Mouse (Mus musculus) G1E (cell line): ENCODE data around the gene Kif1bp.

Source experiments
- CTCF ChIP-seq: IDR thresholded peaks from 2 replicates; pipeline ENCODE4 v1.5.1; 2012; ENCODE audit warnings: low read depth, low read length, inconsistent platforms, mixed read lengths
- GATA1 ChIP-seq: IDR thresholded peaks from 2 replicates; pipeline ENCODE4 v1.6.1; 2012; ENCODE audit warnings: borderline replicate concordance, low read length, inconsistent platforms, mixed read lengths
- POLR2AphosphoS5 ChIP-seq: IDR thresholded peaks from 2 replicates; pipeline ENCODE4 v1.6.1; 2012; ENCODE audit warnings: low read depth, low read length, inconsistent platforms; ENCODE audit not compliant: insufficient replicate concordance
- TAL1 ChIP-seq: conservative IDR thresholded peaks from 2 replicates; pipeline ENCODE4 v1.6.1; 2012; ENCODE audit warnings: low read depth, low read length, inconsistent platforms, mixed read lengths

DNA sequence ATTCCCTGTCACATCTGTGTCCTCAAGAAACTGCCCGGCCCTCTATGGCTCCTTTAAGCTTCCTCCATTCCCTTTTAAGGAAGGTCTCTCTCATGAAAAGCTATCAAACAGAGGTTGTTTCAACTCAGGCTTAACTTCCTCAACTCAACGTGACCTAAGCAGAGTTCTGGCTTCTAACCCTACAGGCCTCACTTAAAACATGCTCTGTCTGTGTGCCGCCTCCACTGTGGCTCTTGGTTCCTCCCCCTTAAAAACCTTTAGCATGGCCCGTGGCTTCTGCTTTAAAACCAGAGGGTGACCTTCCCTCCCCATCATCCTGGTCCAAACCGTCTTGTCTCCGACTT, 21.7 kb downstream of the Kif1bp start:
- no peak for TF ChIP-seq CTCF
- TF ChIP-seq TAL1, result no peak
- TF ChIP-seq GATA1, result no peak
- no peak for TF ChIP-seq POLR2AphosphoS5
